Mouse (Mus musculus): ENCODE data around the gene Fancl.

The Fancl gene

DNA sequence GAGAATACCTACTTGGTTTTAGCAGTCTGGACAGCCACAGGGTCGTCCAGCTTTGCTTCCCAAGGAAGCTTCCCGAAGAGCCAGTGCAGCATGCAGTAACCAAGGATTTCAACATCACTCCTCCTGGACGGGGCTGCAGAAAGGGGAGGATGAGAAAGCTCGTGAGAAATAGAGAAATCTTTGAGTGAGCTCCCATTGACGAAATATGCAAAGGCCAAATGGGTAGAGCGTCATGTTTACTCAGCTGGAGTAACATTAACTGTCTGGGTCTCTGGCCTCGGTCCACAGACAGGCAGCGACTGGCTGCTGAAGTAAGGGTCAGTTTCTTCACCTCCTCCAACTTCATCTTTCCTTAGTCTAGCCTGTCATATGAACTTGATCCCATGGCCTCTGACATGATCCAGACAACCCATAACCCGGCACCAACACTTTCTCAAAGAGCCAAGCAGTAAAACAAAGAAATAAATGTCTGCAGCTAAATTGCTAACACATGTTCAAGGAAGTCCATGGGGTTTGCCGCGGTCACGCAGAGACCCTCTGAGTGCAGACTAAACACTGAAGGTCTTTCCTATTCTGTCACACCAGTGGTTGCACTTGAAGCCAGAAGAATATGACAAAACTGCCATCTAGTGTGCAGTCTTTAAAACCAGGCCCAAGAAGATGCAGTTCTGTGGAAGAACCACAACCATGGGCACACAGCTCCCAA is 104.0 kb downstream of the Fancl start:
- peak; percentile 16 for DNase-seq (ENCODE audit: low spot score)

DNA sequence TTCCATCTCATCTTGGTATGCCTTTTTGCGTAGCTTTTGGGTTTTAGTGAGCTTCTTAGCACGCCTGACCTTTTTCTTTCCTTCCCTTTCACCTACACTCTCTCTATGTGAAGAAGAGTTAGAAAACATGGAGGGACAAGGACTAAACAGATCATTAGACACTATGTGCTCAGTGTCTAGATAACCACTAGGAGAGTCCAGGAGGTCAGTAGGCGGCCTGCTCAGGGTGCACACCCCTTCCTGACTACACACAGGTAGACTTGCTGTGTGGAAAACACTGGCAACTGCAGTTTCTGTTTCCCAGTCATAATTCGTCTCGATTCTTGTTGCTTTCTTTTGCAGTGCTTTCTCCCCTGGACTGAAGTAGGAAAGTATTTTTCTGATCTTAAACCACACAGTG is 110.0 kb downstream of the Fancl start:
- DNase-seq (ENCODE audit: low spot score) = no peak

DNA sequence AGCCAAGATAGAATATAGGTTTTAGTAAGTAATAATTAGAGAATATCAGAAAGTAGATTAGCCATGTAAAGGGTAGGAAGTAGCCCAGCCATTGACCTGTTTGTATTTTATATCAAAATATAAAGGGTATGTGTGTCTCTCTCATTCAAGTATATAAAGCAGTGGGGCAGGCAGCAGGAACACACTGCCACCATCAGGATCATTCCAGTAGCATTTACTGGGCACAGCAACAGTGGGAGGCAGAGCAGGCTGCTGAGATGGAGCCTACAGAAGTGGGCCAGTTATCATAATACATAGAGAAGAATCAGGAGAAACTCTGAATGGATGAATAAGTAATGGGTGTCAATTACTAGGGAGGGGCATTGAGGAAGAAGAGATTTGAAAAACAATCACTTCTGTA is 127.7 kb downstream of the Fancl start:
- no peak for DNase-seq (ENCODE audit: low spot score)

DNA sequence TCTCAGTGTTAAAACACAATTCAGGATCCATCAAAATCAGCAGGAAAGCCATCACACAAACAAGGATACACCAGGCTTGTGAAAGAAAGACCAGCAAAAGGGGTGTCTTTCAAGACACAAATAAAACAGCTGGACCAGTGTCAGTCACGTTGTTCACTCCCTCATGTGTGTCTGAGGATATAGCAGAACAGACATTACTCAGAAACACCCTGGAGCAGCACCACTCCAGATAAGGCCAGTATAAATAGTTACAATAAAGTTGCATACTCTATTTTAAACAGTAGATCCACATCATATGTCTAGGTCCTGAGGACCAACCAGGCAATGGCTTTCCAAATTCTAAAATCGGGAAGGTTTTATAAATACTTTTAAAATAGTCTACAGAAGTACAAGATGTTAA is 130.2 kb downstream of the Fancl start:
- no peak for DNase-seq (ENCODE audit: low spot score)

DNA sequence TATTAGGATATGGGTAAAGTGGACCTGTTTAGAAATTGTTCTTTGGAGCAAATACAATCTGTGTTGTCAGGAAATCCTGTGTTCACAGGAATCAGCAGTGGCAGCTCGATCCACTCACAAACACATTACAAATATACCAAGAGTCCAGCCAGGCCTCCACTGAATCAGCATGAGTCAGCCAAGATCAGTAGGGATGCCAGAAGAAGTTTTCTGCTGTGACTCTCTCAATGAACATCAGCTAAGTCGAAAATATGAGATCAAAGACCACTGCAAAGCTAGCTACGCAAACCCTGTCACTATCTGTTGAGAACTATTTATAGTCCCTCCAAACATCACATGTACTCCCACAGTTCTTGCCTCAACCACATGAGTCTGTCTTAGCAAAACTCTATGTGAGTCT is 133.1 kb downstream of the Fancl start:
- DNase-seq (ENCODE audit: low spot score) = no peak

Measured in ovary, postnatal 36 days (tissue).